Mouse (Mus musculus): ENCODE results near the gene Sorcs1. TPM values are rescaled to one million over a fixed set of nuclear protein-coding genes. Genes with fewer than 3 reads are reported as not detected.

The Sorcs1 gene
- total and polyA plus RNA-seq, 2 experiments from 2014 or later = 0.51 to 1.1 TPM

DNA sequence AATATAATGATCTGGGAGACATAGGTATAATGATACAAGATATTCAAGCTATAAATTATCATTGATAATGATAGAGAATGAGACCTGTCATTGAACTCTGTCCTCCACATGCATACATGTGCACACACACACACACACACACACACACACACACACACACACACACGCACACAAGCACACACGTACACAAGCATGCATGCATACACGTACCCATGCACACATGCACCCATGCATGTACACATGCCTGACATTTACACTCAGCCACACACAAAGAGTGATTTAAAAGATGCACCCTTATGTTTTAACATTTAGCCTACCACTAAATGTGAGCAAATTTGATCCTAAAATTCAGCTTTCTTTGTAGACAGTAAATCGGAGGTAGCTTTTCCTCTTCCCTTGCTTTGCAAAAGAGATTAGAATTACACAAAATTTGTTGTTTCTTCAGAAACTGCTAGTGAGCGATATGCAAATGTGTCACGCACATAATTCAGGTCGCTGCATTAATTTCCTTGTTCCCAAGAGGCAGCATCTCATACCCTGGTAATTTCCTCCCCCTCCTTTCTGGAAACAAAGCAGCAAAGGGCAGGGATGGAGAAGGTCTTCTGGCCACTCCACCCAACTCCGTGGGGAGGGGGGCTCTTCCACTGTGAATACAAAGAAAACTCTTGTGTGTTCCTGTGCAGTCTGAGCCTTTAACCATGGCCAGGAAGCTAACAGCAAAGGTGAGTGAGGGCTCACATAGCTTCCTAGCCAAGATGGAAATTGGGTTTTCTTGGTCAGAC lies 38.0 kb downstream of the Sorcs1 start:
- Histone ChIP-seq H3K4me1 (ENCODE audit: control insufficient read depth, insufficient read depth) (no peaks in the 10 kb centered on the region), H3K4me3 (ENCODE audit: low read depth, low read length) (no peak overlapping the region), H3K9ac (replicated peaks; ENCODE audit: low read depth, low read length) (no peak overlapping the region), H3K4me2 (ENCODE audit: low read depth, low read length) (no peak overlapping the region), H3K27me3 (ENCODE audit: control insufficient read depth, insufficient read depth, low read length) (no peaks in the 10 kb centered on the region), H3K9me3 (replicated peaks; ENCODE audit: control insufficient read depth, low read length) (no peaks in the 10 kb centered on the region), H3K27ac (ENCODE audit: low read depth) (no peak overlapping the region), H3K36me3 (replicated peaks; ENCODE audit: control insufficient read depth, insufficient read depth, low read length) (no peaks in the 10 kb centered on the region)
- WGBS = 76% methylated on average over 8 of the region's 8 CpGs
- DNase-seq (ENCODE audit: low spot score) (no peak), ATAC-seq (ENCODE audit: insufficient read depth, low read depth) (no peak)
- TF ChIP-seq EP300 (IDR thresholded peaks at IDR 0.05; ENCODE audit: low read depth) (no peak), CTCF (IDR thresholded peaks at IDR 0.05; ENCODE audit: low read depth) (no peak)

DNA sequence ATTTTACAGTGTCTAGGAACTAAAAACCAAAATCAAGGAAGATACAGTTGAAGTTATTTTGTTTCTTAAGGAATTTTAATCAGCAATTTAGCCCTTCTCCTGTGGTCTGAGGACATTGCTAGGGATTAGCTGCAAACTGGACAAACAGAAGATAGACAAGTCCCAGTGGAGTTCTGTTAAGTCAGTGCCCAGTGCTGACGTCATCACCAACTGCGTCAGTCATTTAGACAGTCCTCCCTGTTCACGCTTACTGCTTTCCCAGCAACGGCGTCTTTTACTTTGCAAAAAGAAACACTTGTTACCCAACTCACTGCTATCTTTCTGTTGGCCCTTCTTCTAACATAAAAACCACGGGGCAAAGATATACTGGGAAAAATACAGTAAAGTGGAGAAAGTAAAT lies 40.3 kb downstream of the Sorcs1 start:
- TF ChIP-seq EP300 (IDR thresholded peaks at IDR 0.05; ENCODE audit: low read depth) (no peak), CTCF (IDR thresholded peaks at IDR 0.05; ENCODE audit: low read depth) (no peak)
- 55% methylated on average over 6 of the region's 6 CpGs for WGBS

DNA sequence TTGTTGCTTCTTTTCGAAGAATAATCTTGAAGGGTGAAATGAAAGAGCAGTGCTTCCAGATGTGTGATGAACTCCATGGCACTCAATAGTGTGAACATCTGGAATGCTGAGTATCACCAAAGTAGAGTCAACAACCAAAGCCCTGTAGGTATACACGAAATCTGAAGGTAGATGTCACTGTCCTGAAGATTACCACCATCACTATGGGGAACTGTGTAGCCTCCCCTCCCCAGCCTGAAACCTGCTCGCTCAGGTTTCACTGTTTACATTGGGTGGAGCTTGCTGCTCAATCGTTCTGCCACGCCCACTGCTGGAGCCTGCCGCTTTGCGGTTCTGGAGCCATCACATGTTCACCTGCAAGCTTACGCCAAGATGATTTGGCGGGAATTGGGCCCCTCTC lies 64.4 kb downstream of the Sorcs1 start:
- no peak for TF ChIP-seq EP300 (IDR thresholded peaks at IDR 0.05; ENCODE audit: low read depth)
- no peak for TF ChIP-seq CTCF (IDR thresholded peaks at IDR 0.05; ENCODE audit: low read depth)
- 28% methylated on average over 9 of the region's 9 CpGs for WGBS
- no peak for DNase-seq (ENCODE audit: low spot score)

More for the DNA sequence above, 40.3 kb downstream of the Sorcs1 start:
- Histone ChIP-seq H3K36me3 (replicated peaks; ENCODE audit: control insufficient read depth, insufficient read depth, low read length) (no peaks in the 10 kb centered on the region), H3K4me3 (ENCODE audit: low read depth, low read length) (no peak overlapping the region), H3K9me3 (replicated peaks; ENCODE audit: control insufficient read depth, low read length) (no peaks in the 10 kb centered on the region), H3K4me1 (ENCODE audit: control insufficient read depth, insufficient read depth) (no peaks in the 10 kb centered on the region), H3K4me2 (ENCODE audit: low read depth, low read length) (no peak overlapping the region), H3K27me3 (ENCODE audit: control insufficient read depth, insufficient read depth, low read length) (no peaks in the 10 kb centered on the region), H3K9ac (replicated peaks; ENCODE audit: low read depth, low read length) (no peak overlapping the region), H3K27ac (ENCODE audit: low read depth) (no peak overlapping the region)
- ATAC-seq (ENCODE audit: insufficient read depth, low read depth) (no peak), DNase-seq (ENCODE audit: low spot score) (peak; percentile 7)

GRCm38 (mm10) chr19:50611619-50612018 lies 66.8 kb downstream of the Sorcs1 start:
- ATAC-seq (ENCODE audit: insufficient read depth, low read depth) (no peak), DNase-seq (ENCODE audit: low spot score) (no peak)
- TF ChIP-seq EP300 (IDR thresholded peaks at IDR 0.05; ENCODE audit: low read depth) (no peak), CTCF (IDR thresholded peaks at IDR 0.05; ENCODE audit: low read depth) (no peak)
- Histone ChIP-seq H3K4me2 (ENCODE audit: low read depth, low read length) (no peak overlapping the region), H3K4me1 (ENCODE audit: control insufficient read depth, insufficient read depth) (no peaks in the 10 kb centered on the region), H3K9me3 (replicated peaks; ENCODE audit: control insufficient read depth, low read length) (no peaks in the 10 kb centered on the region), H3K9ac (replicated peaks; ENCODE audit: low read depth, low read length) (no peak overlapping the region), H3K36me3 (replicated peaks; ENCODE audit: control insufficient read depth, insufficient read depth, low read length) (no peaks in the 10 kb centered on the region), H3K27ac (ENCODE audit: low read depth) (no peak overlapping the region), H3K27me3 (ENCODE audit: control insufficient read depth, insufficient read depth, low read length) (no peaks in the 10 kb centered on the region), H3K4me3 (ENCODE audit: low read depth, low read length) (no peak overlapping the region)
- 53% methylated on average over 3 of the region's 3 CpGs for WGBS

More for the DNA sequence above, 64.4 kb downstream of the Sorcs1 start:
- Histone ChIP-seq H3K4me2 (ENCODE audit: low read depth, low read length) (no peak overlapping the region), H3K27me3 (ENCODE audit: control insufficient read depth, insufficient read depth, low read length) (no peaks in the 10 kb centered on the region), H3K27ac (ENCODE audit: low read depth) (no peak overlapping the region), H3K4me3 (ENCODE audit: low read depth, low read length) (no peak overlapping the region), H3K4me1 (ENCODE audit: control insufficient read depth, insufficient read depth) (no peaks in the 10 kb centered on the region), H3K9ac (replicated peaks; ENCODE audit: low read depth, low read length) (no peak overlapping the region), H3K36me3 (replicated peaks; ENCODE audit: control insufficient read depth, insufficient read depth, low read length) (no peaks in the 10 kb centered on the region), H3K9me3 (replicated peaks; ENCODE audit: control insufficient read depth, low read length) (no peaks in the 10 kb centered on the region)
- ATAC-seq (ENCODE audit: insufficient read depth, low read depth) = no peak

- no peak overlapping the region for H3K27ac ChIP-seq (ENCODE audit: low read depth)
- H3K4me3 ChIP-seq (ENCODE audit: low read depth, low read length) = no peak overlapping the region
- no peaks in the 10 kb centered on the region for H3K4me1 ChIP-seq (ENCODE audit: control insufficient read depth, insufficient read depth)
- H3K9me3 ChIP-seq (replicated peaks; ENCODE audit: control insufficient read depth, low read length) = no peaks in the 10 kb centered on the region
- H3K4me2 ChIP-seq (ENCODE audit: low read depth, low read length) = no peak overlapping the region
- no peaks in the 10 kb centered on the region for H3K36me3 ChIP-seq (replicated peaks; ENCODE audit: control insufficient read depth, insufficient read depth, low read length)
- no peak overlapping the region for H3K9ac ChIP-seq (replicated peaks; ENCODE audit: low read depth, low read length)
- TF ChIP-seq CTCF (IDR thresholded peaks at IDR 0.05; ENCODE audit: low read depth) = no peak
- no peak for TF ChIP-seq EP300 (IDR thresholded peaks at IDR 0.05; ENCODE audit: low read depth)
- no peaks in the 10 kb centered on the region for H3K27me3 ChIP-seq (ENCODE audit: control insufficient read depth, insufficient read depth, low read length)
- WGBS = 23% methylated on average over 4 of the region's 4 CpGs
- DNase-seq (ENCODE audit: low spot score) = no peak
- ATAC-seq (ENCODE audit: insufficient read depth, low read depth) = peak; percentile 33; the same call in 1 of the 2 replicates
These were observed 74.6 kb downstream of the Sorcs1 start for GRCm38 (mm10) chr19:50603882-50604281.

DNA sequence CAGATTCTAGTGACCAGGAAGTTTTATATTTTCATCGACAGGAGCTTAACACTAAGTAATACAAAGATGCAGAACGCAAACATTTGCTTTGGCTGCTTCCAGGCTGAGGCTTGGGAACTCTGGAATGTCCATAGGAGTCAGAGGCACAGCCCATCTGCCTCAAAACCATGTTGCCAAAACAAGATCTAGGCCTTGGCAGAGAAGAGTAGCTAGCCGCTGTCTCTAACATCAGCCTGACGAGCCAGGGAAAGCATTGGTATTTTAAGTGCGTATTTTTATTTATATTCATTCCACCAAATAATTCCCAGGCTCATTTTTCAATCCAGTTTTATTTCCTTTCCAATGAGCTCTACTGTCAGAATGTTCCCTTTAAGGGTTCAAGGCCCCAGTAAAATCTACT lies 75.1 kb downstream of the Sorcs1 start:
- H3K9me3 ChIP-seq (replicated peaks; ENCODE audit: control insufficient read depth, low read length) = no peaks in the 10 kb centered on the region
- H3K4me3 ChIP-seq (ENCODE audit: low read depth, low read length) = no peak overlapping the region
- TF ChIP-seq EP300 (IDR thresholded peaks at IDR 0.05; ENCODE audit: low read depth) (no peak), CTCF (IDR thresholded peaks at IDR 0.05; ENCODE audit: low read depth) (no peak)
- H3K4me2 ChIP-seq (ENCODE audit: low read depth, low read length) = no peak overlapping the region
- ATAC-seq (ENCODE audit: insufficient read depth, low read depth) (no peak), DNase-seq (ENCODE audit: low spot score) (no peak)
- no peaks in the 10 kb centered on the region for H3K36me3 ChIP-seq (replicated peaks; ENCODE audit: control insufficient read depth, insufficient read depth, low read length)
- WGBS = 62% methylated on average over 5 of the region's 5 CpGs
- H3K4me1 ChIP-seq (ENCODE audit: control insufficient read depth, insufficient read depth) = no peaks in the 10 kb centered on the region
- no peak overlapping the region for H3K27ac ChIP-seq (ENCODE audit: low read depth)
- no peak overlapping the region for H3K9ac ChIP-seq (replicated peaks; ENCODE audit: low read depth, low read length)
- no peaks in the 10 kb centered on the region for H3K27me3 ChIP-seq (ENCODE audit: control insufficient read depth, insufficient read depth, low read length)
